Mouse (Mus musculus) neural tube, embryonic 14.5 days (tissue): Measurements from ENCODE around the gene Gabrp. TPM values are rescaled to one million over a fixed set of nuclear protein-coding genes. Genes with fewer than 3 reads are reported as not detected.

Experiments used
- ATAC-seq: fragments of 200-750 bp; cut with Nextera tagmentation; 2 replicates; pipeline ENCODE4 v1.8.0; 2017; ENCODE audit warnings: low read depth, mild to moderate bottlenecking, moderate TSS enrichment, moderate library complexity
- H3K27ac ChIP-seq: fragments of 300-500 bp; sonication (generic); 2 replicates; pipeline ENCODE4 v1.5.1; 2014; ENCODE audit warnings: low read depth, mild to moderate bottlenecking, control low read depth, low read length, moderate library complexity, mixed read lengths
- H3K27me3 ChIP-seq: fragments of 300-500 bp; sonication (generic); 2 replicates; pipeline ENCODE4 v1.6.1; 2014; ENCODE audit warnings: low read length; ENCODE audit not compliant: control insufficient read depth, insufficient read depth
- H3K36me3 ChIP-seq: fragments of 300-500 bp; sonication (generic); 2 replicates; pipeline ENCODE4 v1.6.1; 2014; ENCODE audit warnings: low read length, mixed read lengths; ENCODE audit not compliant: control insufficient read depth, insufficient read depth
- H3K4me1 ChIP-seq: fragments of 300-500 bp; sonication (generic); 2 replicates; pipeline ENCODE4 v1.6.1; 2014; ENCODE audit warnings: low read length; ENCODE audit not compliant: control insufficient read depth, insufficient read depth
- H3K4me2 ChIP-seq: fragments of 300-500 bp; sonication (generic); 2 replicates; pipeline ENCODE4 v1.6.1; 2014; ENCODE audit warnings: mild to moderate bottlenecking, low read depth, low read length, control low read depth
- H3K4me3 ChIP-seq: fragments of 300-500 bp; sonication (generic); 2 replicates; pipeline ENCODE4 v1.5.1; 2014; ENCODE audit warnings: low read depth, low read length, control low read depth, mixed read lengths
- H3K9ac ChIP-seq: fragments of 300-500 bp; sonication (generic); replicated peaks from 2 replicates; pipeline ENCODE4 v1.6.1; 2014; ENCODE audit warnings: low read depth, mild to moderate bottlenecking, control low read depth, low read length, mixed read lengths
- H3K9me3 ChIP-seq: fragments of 300-500 bp; sonication (generic); 2 replicates; pipeline ENCODE4 v1.6.1; 2016; ENCODE audit warnings: low read length; ENCODE audit not compliant: control insufficient read depth
- WGBS: fragments of 180-500 bp; shearing (Covaris S2); extraction: QIAGEN DNeasy Blood & Tissue Kit; methylation state at CpG from one replicate; pipeline ENCODE4 v1.1.7; 2014; 5-methylcytosine and 5-hydroxymethylcytosine counted together
- polyA plus RNA-seq: library from polyadenylated mRNA; unstranded; fragments of >200 nt; fragmentation: Nextera tagmentation; extraction: Ambion mirVana; gene quantifications from 2 replicates; pipeline ENCODE4 v1.2.1, GENCODE M21; 2014

Gabrp gene
- not detected in 2 replicates for polyA plus RNA-seq

DNA sequence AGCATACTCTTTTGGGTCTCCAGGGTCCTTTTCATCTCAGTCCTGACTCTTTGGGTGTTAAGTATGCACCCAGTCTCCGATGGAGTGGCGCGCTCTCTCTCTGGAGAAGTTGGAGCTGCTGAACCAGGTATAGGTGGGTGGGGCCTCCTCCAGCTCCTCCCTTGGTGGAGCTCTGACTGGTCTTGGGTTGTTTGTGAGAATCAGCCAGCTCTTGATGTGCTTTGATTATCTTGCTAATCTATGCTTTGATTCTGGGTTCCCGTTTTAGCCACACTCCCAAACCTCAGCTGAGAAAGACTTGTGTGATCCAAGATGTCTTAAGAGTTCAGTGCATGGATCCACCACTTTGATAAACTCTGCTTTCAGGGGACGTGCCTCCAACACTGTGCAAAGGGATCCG, at the start of gene Gabrp:
Gene Gabrp (minus strand): TSS at position 101 of the 400 bp plus-strand sequence.
- H3K27ac ChIP-seq, result no peak within 1 kb of the TSS
- no peaks in the 10 kb centered on the region for H3K4me1 ChIP-seq
- H3K4me2 ChIP-seq, result no peak within 1 kb of the TSS
- no peak for ATAC-seq
- no peak within 1 kb of the TSS for H3K4me3 ChIP-seq
- no peaks in the 10 kb centered on the region for H3K9me3 ChIP-seq
- WGBS, result 58% methylated on average over 6 of the region's 6 CpGs
- no peak within 1 kb of the TSS for H3K9ac ChIP-seq
- H3K36me3 ChIP-seq, result no peaks in the 10 kb centered on the region
- no peaks in the 10 kb centered on the region for H3K27me3 ChIP-seq

DNA sequence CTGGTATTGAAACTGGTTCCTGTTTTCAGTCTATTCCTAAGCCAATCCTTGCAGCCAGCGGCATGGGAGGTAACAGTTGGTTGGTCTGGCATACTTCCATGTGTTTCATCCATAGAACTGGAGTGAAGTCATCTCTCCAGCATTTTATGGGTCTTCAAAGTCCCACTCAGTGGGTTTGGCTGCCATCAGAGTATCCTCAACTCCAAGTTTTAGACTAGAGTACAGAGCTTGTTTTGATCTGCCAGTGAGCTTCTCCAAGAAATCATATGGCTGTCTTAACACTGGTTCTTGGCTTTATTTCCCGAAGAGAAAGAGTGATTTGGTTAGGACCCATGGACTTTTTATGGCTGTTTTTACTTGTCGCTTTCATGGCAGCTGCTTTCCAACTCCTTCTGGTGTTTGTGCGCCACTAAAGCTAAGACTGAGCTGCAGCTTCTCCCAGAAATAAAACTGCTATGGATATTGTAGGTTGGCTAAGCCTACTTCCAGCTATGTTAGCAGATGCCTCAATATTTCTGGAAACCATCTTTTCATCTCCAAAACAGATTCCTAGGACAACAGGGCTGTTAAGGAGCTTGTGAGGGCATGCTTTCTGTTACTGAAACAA, 48.5 kb upstream of the Gabrp start:
- H3K36me3 ChIP-seq, result no peaks in the 10 kb centered on the region
- no peak overlapping the region for H3K4me3 ChIP-seq
- H3K4me1 ChIP-seq, result no peaks in the 10 kb centered on the region
- no peak overlapping the region for H3K9ac ChIP-seq
- no peak for ATAC-seq
- H3K4me2 ChIP-seq, result no peak overlapping the region
- no peaks in the 10 kb centered on the region for H3K9me3 ChIP-seq
- WGBS, result 89% methylated on average over 4 of the region's 4 CpGs
- no peaks in the 10 kb centered on the region for H3K27me3 ChIP-seq
- no peak overlapping the region for H3K27ac ChIP-seq

DNA sequence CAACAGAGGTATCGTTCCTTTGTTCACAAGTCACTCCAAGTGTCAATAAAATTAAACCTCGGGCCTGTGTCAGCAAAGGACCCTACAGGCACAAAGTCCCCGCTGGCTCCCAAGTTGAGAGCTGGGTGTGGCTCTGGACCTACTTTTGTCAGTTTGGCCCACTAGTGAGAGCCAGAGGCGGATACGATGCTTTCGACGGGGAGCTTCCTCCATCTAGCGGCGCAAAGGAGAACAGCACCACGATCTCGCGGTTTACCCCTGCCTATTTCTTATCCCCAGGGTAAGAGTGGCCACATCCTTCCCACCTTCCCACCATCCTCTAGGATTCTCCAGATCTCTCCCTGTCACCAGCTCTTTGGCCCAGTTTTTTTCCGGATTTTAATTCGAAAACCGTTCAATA, 35.5 kb upstream of the Gabrp start:
- Histone ChIP-seq H3K4me2 (no peak overlapping the region), H3K9ac (no peak overlapping the region), H3K27ac (no peak overlapping the region), H3K36me3 (no peaks in the 10 kb centered on the region), H3K4me1 (no peaks in the 10 kb centered on the region), H3K9me3 (no peaks in the 10 kb centered on the region), H3K4me3 (no peak overlapping the region), H3K27me3 (no peaks in the 10 kb centered on the region)
- WGBS, result 7% methylated on average over 15 of the region's 15 CpGs
- ATAC-seq, result peak; percentile 66

DNA sequence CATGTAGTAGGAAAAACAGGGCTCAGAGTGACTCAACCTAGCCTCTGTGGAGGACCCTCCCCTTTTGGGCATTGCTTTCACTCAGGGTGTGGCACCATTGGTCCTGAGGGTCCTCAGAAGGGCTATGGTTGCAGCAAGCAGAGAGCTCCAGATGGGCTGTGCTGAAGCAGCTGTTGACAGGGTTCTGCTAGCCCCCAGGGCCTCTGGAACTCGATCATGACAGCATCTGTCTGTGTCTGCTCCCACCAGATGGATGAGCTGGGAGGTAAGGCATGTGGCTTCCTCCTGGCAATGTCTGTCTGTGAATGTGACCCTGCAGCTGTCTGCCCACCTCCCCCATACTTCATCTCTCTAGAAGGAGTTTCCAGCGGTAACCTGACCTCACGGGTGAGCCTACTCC, 29.0 kb upstream of the Gabrp start:
- H3K4me2 ChIP-seq, result no peak overlapping the region
- ATAC-seq, result no peak; the same call in 1 of the 2 replicates
- 45% methylated on average over 3 of the region's 3 CpGs for WGBS
- H3K9ac ChIP-seq, result no peak overlapping the region
- no peaks in the 10 kb centered on the region for H3K27me3 ChIP-seq
- H3K4me3 ChIP-seq, result no peak overlapping the region
- H3K27ac ChIP-seq, result no peak overlapping the region
- H3K9me3 ChIP-seq, result no peaks in the 10 kb centered on the region
- H3K36me3 ChIP-seq, result no peaks in the 10 kb centered on the region
- H3K4me1 ChIP-seq, result no peaks in the 10 kb centered on the region

DNA sequence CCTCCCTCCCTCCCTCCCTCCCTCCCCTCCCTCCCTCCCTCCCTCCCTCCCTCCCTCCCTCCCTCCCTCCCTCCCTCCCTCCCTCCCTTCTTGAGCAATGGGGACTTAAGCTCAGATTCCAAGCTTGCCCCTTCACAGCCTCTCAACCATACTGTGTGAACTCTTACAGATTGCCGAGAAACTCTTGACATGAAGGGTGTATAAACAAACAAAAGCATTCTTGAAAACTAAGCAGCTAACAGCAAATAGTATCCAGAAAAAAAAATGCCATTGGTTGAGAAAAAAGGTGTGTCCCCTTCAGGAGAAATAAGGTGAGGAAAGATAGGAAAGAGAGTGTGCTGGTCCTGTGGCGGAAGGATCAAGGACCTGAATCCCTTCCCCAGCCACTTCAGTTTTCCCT, 24.4 kb upstream of the Gabrp start:
- WGBS, result 68% methylated on average over 2 of the region's 2 CpGs
- no peak overlapping the region for H3K4me3 ChIP-seq
- H3K27ac ChIP-seq, result no peak overlapping the region
- no peaks in the 10 kb centered on the region for H3K27me3 ChIP-seq
- no peak overlapping the region for H3K4me2 ChIP-seq
- ATAC-seq, result no peak
- no peaks in the 10 kb centered on the region for H3K36me3 ChIP-seq
- H3K9me3 ChIP-seq, result no peaks in the 10 kb centered on the region
- no peaks in the 10 kb centered on the region; the same call in 1 of the 2 replicates for H3K4me1 ChIP-seq
- H3K9ac ChIP-seq, result no peak overlapping the region

DNA sequence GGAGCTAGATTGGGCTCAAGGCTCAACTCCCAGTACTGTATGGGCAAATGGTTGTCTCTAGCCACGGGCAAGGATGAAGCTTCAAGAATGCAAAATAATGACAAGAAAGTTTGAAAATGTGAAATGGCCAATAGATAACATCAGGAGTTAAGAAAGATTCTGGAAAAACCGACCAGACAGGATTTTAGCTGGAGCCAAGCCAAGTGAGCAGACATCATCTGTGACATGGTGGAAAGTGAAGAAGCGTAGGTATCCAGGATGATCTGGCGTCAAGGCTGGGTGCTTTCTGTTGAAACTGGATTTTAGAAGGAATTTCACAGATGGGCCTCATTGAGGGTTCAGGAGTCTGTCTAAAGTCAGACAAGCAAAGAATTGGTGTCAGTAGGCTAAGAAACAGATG, 20.2 kb upstream of the Gabrp start, which contains the start of gene D130052B06Rik:
Gene D130052B06Rik (plus strand): TSS at position 317 of the 400 bp plus-strand sequence.
- Histone ChIP-seq H3K27me3 (no peaks in the 10 kb centered on the region), H3K27ac (no peak within 1 kb of the TSS), H3K9ac (no peak within 1 kb of the TSS), H3K36me3 (no peaks in the 10 kb centered on the region), H3K4me3 (no peak within 1 kb of the TSS), H3K9me3 (no peaks in the 10 kb centered on the region), H3K4me1 (no peaks in the 10 kb centered on the region; the same call in 1 of the 2 replicates), H3K4me2 (no peak within 1 kb of the TSS)
- 89% methylated on average over 4 of the region's 4 CpGs for WGBS
- no peak for ATAC-seq

DNA sequence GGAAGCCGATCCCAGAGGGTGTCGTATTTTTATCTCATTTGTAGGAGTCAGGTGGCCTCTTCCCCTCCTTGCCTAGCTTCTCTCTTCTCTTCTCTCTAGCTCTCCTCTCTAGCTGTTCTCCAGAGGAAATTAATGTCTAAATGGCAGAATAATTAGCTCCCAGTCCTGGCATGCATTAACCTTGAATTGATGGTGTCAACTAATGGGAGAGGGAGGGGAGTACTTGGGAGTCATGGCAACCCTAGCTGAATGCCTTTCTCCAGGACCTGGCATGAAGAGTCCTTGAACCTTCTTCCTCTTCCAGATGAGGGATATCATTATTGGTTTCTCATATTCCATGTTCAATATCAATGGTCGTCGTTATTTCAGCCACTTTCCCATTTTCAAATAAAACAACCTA, 17.9 kb upstream of the Gabrp start:
- no peak overlapping the region for H3K9ac ChIP-seq
- no peak overlapping the region for H3K4me2 ChIP-seq
- no peak overlapping the region for H3K27ac ChIP-seq
- H3K27me3 ChIP-seq, result no peaks in the 10 kb centered on the region
- ATAC-seq, result 0 out of 2 replicates have a peak, but pooled peaks have one; percentile 58
- no peaks in the 10 kb centered on the region for H3K36me3 ChIP-seq
- H3K9me3 ChIP-seq, result no peaks in the 10 kb centered on the region
- WGBS, result 69% methylated on average over 4 of the region's 4 CpGs
- H3K4me1 ChIP-seq, result no peaks in the 10 kb centered on the region; the same call in 1 of the 2 replicates
- no peak overlapping the region for H3K4me3 ChIP-seq

DNA sequence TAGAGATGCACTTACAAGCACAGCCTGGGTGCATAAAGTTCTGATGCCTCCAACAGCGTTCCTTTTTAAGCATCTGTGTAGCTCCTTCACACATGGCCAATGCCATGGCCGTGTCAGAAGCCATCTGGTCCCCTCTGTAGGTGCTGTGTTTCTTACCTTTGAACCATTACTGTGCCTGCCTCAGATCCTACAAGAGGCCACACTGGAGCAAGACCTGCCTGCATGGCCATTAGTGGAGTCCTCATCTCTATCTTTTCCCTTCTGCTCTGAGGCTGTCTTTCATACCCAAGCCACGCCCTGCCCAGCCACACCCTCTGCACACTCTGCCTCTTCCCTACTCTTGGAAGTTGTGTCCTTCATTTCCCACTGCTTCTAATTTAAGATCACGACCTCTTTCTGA, 14.1 kb upstream of the Gabrp start:
- Histone ChIP-seq H3K27me3 (no peaks in the 10 kb centered on the region), H3K36me3 (no peaks in the 10 kb centered on the region), H3K4me3 (no peak overlapping the region), H3K4me1 (no peaks in the 10 kb centered on the region), H3K27ac (no peak overlapping the region), H3K4me2 (no peak overlapping the region), H3K9me3 (no peaks in the 10 kb centered on the region), H3K9ac (no peak overlapping the region)
- 83% methylated on average over 4 of the region's 4 CpGs for WGBS
- ATAC-seq, result no peak

DNA sequence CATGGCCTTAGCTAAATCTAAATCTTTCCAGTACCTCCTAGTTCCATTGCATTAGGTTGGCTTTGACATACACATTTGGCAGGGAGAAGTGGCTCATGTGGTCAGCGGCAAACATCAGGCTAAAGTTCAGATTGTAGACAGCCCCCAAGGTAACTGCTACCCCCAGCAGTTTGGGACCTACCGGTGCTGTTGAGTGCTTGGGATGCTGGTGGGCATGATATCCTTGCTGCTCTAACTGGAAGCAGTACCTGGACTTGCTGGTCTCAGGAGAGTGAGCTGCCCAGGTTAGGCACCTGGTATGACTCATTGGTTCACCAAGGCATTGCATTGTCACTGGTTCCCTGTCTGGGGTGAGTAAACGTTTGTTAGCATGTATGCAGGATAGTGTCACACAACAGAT, 12.0 kb upstream of the Gabrp start:
- no peaks in the 10 kb centered on the region for H3K9me3 ChIP-seq
- H3K4me3 ChIP-seq, result no peak overlapping the region
- no peak overlapping the region for H3K4me2 ChIP-seq
- no peaks in the 10 kb centered on the region for H3K36me3 ChIP-seq
- ATAC-seq, result no peak
- no peaks in the 10 kb centered on the region for H3K27me3 ChIP-seq
- H3K27ac ChIP-seq, result no peak overlapping the region
- no peaks in the 10 kb centered on the region for H3K4me1 ChIP-seq
- WGBS, result 94% methylated on average over 3 of the region's 3 CpGs
- no peak overlapping the region for H3K9ac ChIP-seq
